Mouse (Mus musculus) forebrain, embryonic 15.5 days (tissue): ENCODE data around the gene Megf9. TPM values are rescaled to one million over a fixed set of nuclear protein-coding genes. Genes with fewer than 3 reads are reported as not detected.

ENCODE experiments used
- ATAC-seq: fragments of 200-750 bp; cut with Nextera tagmentation; replicated peaks from 2 replicates; pipeline ENCODE4 v1.8.0; 2017; ENCODE audit warnings: mild to moderate bottlenecking, moderate TSS enrichment, moderate library complexity
- H3K27ac ChIP-seq: fragments of 300-500 bp; sonication (generic); replicated peaks from 2 replicates; pipeline ENCODE4 v1.5.1; 2015; ENCODE audit warnings: mild to moderate bottlenecking, inconsistent platforms
- H3K27me3 ChIP-seq: fragments of 300-500 bp; sonication (generic); 2 replicates; pipeline ENCODE4 v1.6.1; 2015; ENCODE audit warnings: inconsistent platforms
- H3K36me3 ChIP-seq: fragments of 300-500 bp; sonication (generic); 2 replicates; pipeline ENCODE4 v1.6.1; 2015; ENCODE audit warnings: mild to moderate bottlenecking, inconsistent platforms
- H3K4me1 ChIP-seq: fragments of 300-500 bp; sonication (generic); 2 replicates; pipeline ENCODE4 v1.6.1; 2015; ENCODE audit warnings: inconsistent platforms
- H3K4me2 ChIP-seq: fragments of 300-500 bp; sonication (generic); replicated peaks from 2 replicates; pipeline ENCODE4 v1.6.1; 2015; ENCODE audit warnings: mild to moderate bottlenecking, inconsistent platforms
- H3K4me3 ChIP-seq: fragments of 300-500 bp; sonication (generic); 2 replicates; pipeline ENCODE4 v1.5.1; 2015; ENCODE audit warnings: mild to moderate bottlenecking, inconsistent platforms
- H3K9ac ChIP-seq: fragments of 300-500 bp; sonication (generic); replicated peaks from 2 replicates; pipeline ENCODE4 v1.6.1; 2015; ENCODE audit warnings: mild to moderate bottlenecking, inconsistent platforms
- H3K9me3 ChIP-seq: fragments of 300-500 bp; sonication (generic); 2 replicates; pipeline ENCODE4 v1.6.1; 2016; ENCODE audit warnings: inconsistent platforms
- WGBS: fragments of 180-500 bp; shearing (Covaris S2); methylation state at CpG from one replicate; pipeline ENCODE4 v1.1.7; 2015; ENCODE audit warnings: mixed read lengths; 5-methylcytosine and 5-hydroxymethylcytosine counted together
- polyA plus RNA-seq: library from polyadenylated mRNA; unstranded; fragments of >200 nt; fragmentation: Nextera tagmentation; extraction: Ambion mirVana; gene quantifications from 2 replicates; pipeline ENCODE4 v1.2.1, GENCODE M21; 2015

Megf9 gene
- polyA plus RNA-seq, 1 experiment from 2014 or later = 34.8 TPM

DNA sequence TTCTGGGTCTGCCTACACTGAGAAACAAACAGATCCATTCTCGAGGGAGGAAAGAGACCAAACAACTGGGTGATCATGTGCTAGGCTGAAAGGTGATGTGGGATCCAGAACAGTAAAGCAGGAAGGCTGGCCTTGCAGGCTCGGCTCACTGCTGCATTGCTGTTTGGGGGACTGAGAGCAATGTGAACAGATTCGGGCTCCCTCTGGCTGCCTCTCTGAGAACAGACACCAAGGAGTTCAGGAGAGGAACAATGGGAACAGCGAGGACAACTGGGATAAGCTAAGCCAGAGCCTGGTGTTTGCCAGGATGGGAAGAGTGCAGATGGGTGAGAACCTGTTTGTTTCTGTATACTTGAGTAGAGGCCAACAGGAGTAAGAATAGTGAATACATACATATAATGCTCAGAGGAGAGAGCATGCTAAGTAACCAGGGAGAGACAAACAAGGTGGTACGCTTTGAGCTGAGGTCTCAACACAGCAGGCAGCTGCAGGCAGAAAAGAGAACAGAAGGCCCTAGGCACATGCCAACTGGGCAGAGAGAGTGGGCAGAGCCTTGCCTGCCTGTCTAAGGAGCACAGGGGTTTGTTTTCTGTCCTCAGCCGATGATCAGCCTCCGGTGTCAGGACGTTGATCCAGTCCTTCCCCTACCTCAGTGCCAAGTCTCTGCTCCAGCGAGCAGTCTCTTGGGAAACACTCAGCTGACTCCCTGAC, 132.5 kb downstream of the Megf9 start:
- H3K4me2 ChIP-seq = no peak overlapping the region
- H3K36me3 ChIP-seq = no peaks in the 10 kb centered on the region
- WGBS = 47% methylated on average over 9 of the region's 9 CpGs
- no peak overlapping the region for H3K4me3 ChIP-seq
- H3K27me3 ChIP-seq = no peaks in the 10 kb centered on the region
- ATAC-seq = peak; percentile 92
- no peaks in the 10 kb centered on the region for H3K9me3 ChIP-seq
- H3K4me1 ChIP-seq = peaks cover 8% of the 10 kb centered on the region; the same call in 1 of the 2 replicates
- H3K9ac ChIP-seq = peak overlapping the region; percentile 1; the same call in 1 of the 2 replicates
- peak overlapping the region; percentile 74 for H3K27ac ChIP-seq

DNA sequence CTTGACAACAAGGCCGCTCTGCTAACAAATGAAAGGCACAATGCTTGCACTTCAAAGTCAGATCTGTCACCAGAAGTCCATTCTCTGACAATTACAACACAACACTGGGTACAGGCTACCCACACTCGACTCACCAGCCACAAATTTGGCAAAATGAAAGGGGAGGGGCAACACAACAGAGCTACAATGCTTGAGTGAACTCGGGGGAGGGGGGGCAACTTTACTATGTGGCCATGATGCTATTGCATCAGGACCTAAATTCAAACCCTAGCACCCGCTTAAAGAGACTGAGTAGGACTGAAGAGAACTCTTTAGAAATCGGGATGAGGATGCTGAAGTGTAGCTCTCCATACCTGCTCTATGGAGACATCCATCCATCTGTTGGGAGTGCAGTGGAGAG, 135.3 kb downstream of the Megf9 start:
- H3K4me3 ChIP-seq = no peak overlapping the region
- no peaks in the 10 kb centered on the region for H3K27me3 ChIP-seq
- no peaks in the 10 kb centered on the region for H3K36me3 ChIP-seq
- H3K4me2 ChIP-seq = no peak overlapping the region
- peaks cover 13% of the 10 kb centered on the region; the same call in 1 of the 2 replicates for H3K4me1 ChIP-seq
- H3K27ac ChIP-seq = no peak overlapping the region
- ATAC-seq = no peak
- WGBS = 86% methylated on average over 5 of the region's 5 CpGs
- no peak overlapping the region for H3K9ac ChIP-seq
- H3K9me3 ChIP-seq = no peaks in the 10 kb centered on the region

DNA sequence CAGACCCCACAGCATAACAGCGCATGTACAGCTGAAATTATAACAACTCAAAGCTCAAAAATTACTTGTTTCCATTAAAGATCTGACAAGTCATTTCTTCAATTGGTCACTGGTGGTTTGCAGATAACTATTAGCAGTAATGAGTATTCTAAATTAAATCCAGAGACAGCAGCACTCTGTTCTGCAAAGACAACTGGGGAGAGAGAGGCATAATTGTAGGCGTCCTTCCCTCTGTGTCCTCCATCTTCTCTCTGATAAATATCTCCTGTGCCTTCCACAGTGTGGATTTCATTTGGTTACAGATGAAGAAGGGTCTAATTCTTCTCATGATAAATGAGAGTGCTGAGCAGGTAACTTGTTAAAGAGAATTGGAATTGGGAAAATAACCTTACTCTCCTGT, 135.7 kb downstream of the Megf9 start:
- Histone ChIP-seq H3K4me1 (peaks cover 13% of the 10 kb centered on the region; the same call in 1 of the 2 replicates), H3K9me3 (no peaks in the 10 kb centered on the region), H3K27ac (no peak overlapping the region), H3K27me3 (no peaks in the 10 kb centered on the region), H3K9ac (no peak overlapping the region), H3K4me3 (no peak overlapping the region), H3K36me3 (no peaks in the 10 kb centered on the region), H3K4me2 (no peak overlapping the region)
- no peak for ATAC-seq
- 91% methylated on average over 2 of the region's 2 CpGs for WGBS

DNA sequence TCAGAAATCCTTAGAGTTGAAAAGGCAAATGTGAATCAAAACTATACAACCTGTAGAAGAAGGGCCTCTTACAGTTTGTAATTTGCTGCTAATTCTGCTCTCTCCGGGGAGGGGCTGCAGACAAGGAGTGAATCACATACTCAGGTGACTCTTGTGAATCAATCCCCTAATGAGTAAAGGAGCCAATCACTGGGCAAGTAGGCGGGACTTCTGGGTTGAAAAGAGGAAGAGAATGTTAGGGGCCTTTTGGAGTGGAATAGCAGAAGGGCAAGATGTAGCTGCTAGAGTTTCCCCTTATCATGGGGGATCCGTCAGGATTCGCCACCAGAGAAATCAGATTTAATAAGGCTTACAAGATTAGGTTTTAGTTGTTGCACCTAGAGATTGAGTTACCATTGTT, 136.7 kb downstream of the Megf9 start:
- Histone ChIP-seq H3K36me3 (no peaks in the 10 kb centered on the region), H3K4me3 (no peak overlapping the region), H3K27ac (no peak overlapping the region), H3K27me3 (no peaks in the 10 kb centered on the region), H3K4me2 (no peak overlapping the region), H3K9me3 (no peaks in the 10 kb centered on the region), H3K4me1 (peaks cover 13% of the 10 kb centered on the region; the same call in 1 of the 2 replicates), H3K9ac (no peak overlapping the region)
- 77% methylated on average over 4 of the region's 4 CpGs for WGBS
- no peak for ATAC-seq

DNA sequence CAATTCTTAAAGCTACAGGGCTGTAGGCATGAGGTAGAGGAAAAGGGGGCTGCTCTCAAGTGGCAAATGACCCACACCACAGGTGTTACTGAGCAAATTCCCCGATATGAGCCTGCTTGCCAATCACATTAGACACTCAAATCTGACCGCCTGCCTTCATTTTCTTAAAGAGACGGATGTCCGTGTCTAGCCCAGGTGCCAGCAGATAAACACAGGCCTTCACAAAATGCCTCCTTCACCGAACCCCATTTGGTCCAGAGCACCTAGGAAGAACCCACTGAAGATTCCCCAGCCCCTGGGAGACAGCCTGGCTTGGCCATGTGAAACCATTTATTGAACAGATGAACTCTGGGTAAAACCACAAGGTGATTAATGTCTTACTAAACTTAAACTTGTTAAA, 138.1 kb downstream of the Megf9 start:
- WGBS = 90% methylated on average over 5 of the region's 5 CpGs
- Histone ChIP-seq H3K4me2 (no peak overlapping the region), H3K27ac (no peak overlapping the region), H3K4me3 (no peak overlapping the region), H3K36me3 (no peaks in the 10 kb centered on the region), H3K9ac (no peak overlapping the region), H3K9me3 (no peaks in the 10 kb centered on the region), H3K4me1 (peaks cover 11% of the 10 kb centered on the region), H3K27me3 (no peaks in the 10 kb centered on the region)
- ATAC-seq = no peak

DNA sequence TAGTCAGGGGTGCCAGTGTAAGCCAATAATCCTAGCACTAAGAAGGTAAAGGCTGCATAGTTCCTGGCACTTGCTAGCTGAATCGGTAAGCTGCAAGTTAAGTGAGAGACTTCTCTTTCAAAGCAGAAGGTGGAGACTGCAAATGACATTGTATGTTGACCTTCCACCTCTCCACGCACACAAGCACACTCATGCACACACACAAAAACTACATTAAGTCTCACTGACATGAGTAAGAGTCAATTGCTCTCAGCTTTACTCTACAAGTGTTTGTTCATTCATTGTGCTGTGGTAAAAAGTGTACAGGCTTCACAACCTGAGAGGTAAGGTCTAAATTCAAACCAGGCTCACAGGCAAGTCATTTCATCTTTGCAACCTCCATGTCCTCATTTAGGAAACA, 140.1 kb downstream of the Megf9 start:
- Histone ChIP-seq H3K4me3 (no peak overlapping the region), H3K4me2 (no peak overlapping the region), H3K27ac (no peak overlapping the region), H3K9ac (no peak overlapping the region), H3K4me1 (peaks cover 14% of the 10 kb centered on the region), H3K36me3 (no peaks in the 10 kb centered on the region), H3K9me3 (no peaks in the 10 kb centered on the region), H3K27me3 (no peaks in the 10 kb centered on the region)
- ATAC-seq = no peak
- WGBS = 92% methylated on average over 2 of the region's 2 CpGs

DNA sequence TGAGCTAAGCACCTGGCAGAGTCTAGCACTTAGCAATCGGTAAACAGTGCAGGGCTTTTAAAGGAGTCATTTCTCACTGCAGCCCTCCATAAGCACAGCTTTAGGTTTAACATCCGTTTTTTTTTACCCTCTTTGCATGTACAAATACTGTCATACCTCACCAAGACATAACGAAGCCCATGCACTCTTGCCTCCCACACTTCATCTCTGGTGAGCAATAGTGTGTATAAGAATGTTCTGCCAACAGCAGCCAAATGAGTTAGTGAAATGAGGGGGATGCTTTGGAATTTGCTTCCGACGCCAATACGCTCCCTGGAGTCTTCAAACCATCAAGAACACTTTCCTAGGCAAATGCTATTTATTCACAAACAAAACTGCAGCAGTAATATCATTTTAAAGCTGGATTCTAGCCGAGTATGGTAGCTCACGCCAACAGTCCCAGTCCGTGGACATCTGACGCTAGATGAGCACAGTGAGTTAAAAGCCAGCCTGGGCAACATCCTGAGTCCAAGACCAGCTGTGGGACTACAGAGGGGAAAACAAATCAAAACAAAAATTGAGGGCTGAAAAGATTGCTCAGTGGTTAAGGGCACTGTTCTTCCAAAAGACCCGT, 142.9 kb downstream of the Megf9 start:
- no peak for ATAC-seq
- Histone ChIP-seq H3K9ac (no peak overlapping the region), H3K36me3 (no peaks in the 10 kb centered on the region), H3K27ac (0 out of 2 replicates have a peak overlapping the region, but pooled peaks have one; percentile 36), H3K4me1 (peaks cover 13% of the 10 kb centered on the region), H3K27me3 (no peaks in the 10 kb centered on the region), H3K4me2 (no peak overlapping the region), H3K4me3 (no peak overlapping the region), H3K9me3 (no peaks in the 10 kb centered on the region)
- WGBS = 78% methylated on average over 11 of the region's 11 CpGs

DNA sequence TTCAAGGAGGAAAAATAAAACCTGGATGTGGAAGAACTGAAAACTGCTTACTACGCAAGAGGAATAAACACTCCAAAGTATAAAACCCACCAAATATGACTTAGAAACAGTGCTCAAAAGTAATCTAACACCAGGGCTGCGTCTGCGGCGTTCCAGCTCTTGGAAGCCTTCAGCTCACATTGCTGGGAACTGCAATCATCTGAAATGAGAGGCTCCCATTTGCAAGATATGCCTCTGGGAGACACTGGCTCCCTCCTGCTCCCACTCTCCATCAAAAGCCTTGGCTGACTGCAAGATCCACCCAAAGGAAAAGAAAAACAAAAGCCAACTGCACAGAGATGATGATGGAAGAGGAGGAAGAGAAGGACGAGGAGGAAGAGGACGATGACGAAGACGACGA, 143.7 kb downstream of the Megf9 start:
- no peak overlapping the region for H3K4me2 ChIP-seq
- H3K9ac ChIP-seq = no peak overlapping the region
- H3K27ac ChIP-seq = 0 out of 2 replicates have a peak overlapping the region, but pooled peaks have one; percentile 36
- no peaks in the 10 kb centered on the region for H3K27me3 ChIP-seq
- H3K4me3 ChIP-seq = no peak overlapping the region
- H3K36me3 ChIP-seq = no peaks in the 10 kb centered on the region
- WGBS = 91% methylated on average over 9 of the region's 9 CpGs
- no peaks in the 10 kb centered on the region for H3K9me3 ChIP-seq
- peaks cover 9% of the 10 kb centered on the region for H3K4me1 ChIP-seq
- no peak for ATAC-seq

DNA sequence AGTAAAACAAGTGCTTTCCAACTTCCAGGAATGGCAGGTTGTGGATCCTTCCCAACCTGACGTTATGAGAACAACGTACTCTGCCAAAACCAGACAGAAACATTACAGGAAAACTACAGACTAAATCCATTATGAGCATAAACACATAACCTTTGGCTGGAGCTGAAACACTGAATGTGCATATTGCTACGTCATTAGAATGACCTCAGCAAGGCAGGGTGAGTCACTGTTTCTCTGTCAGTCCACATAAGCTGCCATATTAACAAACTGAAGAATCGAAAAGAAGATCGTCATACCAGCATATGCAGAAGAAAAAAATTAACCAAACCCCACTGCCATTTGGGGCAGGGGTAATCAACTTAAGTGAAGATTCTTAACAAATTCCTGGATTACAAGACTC, 148.6 kb downstream of the Megf9 start:
- no peak for ATAC-seq
- WGBS = 89% methylated on average over 5 of the region's 5 CpGs

DNA sequence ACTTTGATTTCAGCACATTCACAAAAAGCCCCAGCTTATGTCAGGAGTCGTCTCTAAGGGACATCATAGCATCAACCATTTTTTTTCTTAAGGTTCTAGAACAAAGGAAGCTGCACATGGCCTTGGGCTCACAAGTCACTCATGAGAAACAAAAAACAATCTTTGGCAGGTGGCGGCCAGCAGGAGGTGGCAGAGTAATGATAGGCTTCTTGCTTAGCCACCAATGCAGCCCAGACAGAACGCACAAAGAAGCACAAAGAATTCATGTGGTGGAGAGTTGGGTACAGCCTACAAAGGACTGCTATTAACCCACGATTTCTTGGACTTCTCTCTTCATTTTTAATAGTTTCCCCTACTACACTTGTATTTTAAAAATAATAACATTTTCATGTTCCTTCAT, 157.4 kb downstream of the Megf9 start:
- Histone ChIP-seq H3K36me3 (0 out of 2 replicates have a peak, but pooled peaks cover 4% of the 10 kb centered on the region), H3K27me3 (no peaks in the 10 kb centered on the region), H3K4me2 (no peak overlapping the region), H3K4me3 (no peak overlapping the region), H3K9ac (no peak overlapping the region), H3K4me1 (no peaks in the 10 kb centered on the region), H3K27ac (no peak overlapping the region), H3K9me3 (no peaks in the 10 kb centered on the region)
- peak; percentile 55 for ATAC-seq
- 47% methylated on average over 4 of the region's 4 CpGs for WGBS

More for the DNA sequence above, 148.6 kb downstream of the Megf9 start:
- H3K4me1 ChIP-seq = no peaks in the 10 kb centered on the region
- H3K27ac ChIP-seq = no peak overlapping the region
- H3K4me3 ChIP-seq = no peak overlapping the region
- H3K9me3 ChIP-seq = no peaks in the 10 kb centered on the region
- H3K9ac ChIP-seq = no peak overlapping the region
- no peaks in the 10 kb centered on the region for H3K36me3 ChIP-seq
- H3K27me3 ChIP-seq = no peaks in the 10 kb centered on the region
- no peak overlapping the region for H3K4me2 ChIP-seq
